Mouse (Mus musculus) embryonic stem cell, embryonic (primary cell): ENCODE measurements at regions not wholly inside any gene's neighbourhood (a gene's known extent, or its start where the extent isn't known, plus 50 kb on each side); places are given as distances from the start of the nearest gene placed in this dataset.

ENCODE experiments used
- CTCF ChIA-PET, 4 experiments: fragments of 300-600 bp in 2 of 4; fragments of 350-600 bp in 2 of 4; sonication (Branson Sonifier 250); formaldehyde crosslinking; loops; one replicate each; lab custom pipeline; 2022; ENCODE audit warnings: inconsistent platforms in 2 of 4; lab: Charles Lee
- POLR2A ChIA-PET, 4 experiments: fragments of 300-600 bp in 2 of 4; fragments of 350-600 bp in 2 of 4; sonication (Branson Sonifier 250); formaldehyde crosslinking; loops; one replicate each; lab custom pipeline; 2022; ENCODE audit warnings: antibody characterized with exemption in 4 of 4, inconsistent platforms in 1 of 4; lab: Charles Lee

DNA sequence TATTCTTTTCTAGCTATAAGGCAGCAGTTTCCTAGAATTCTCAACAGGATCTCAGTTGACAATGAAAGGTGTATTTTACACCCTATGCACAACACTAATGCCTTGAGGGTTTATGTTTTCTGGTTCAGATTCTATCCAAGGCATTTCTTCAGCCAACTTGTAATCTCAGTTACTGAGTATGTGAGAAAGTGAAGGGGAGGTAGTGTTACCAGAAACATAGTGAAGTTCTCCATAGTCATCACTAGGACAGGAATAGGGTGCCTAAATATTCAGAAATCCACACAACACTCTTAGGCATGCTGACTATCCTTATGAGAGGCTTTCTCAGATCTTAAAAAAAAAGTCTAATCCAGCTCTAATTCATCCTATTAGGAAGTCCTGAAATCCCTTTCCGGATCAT is 1228.2 kb upstream of the Cntnap5a start:
- ChIA-PET CTCF (interaction anchor here in 1 of 4 experiments (0.6 kb wide), 1 partner anchor 14 kb away, joined by 3 read pairs; no protein-coding TSS in a partner anchor), POLR2A (no interaction called here)

DNA sequence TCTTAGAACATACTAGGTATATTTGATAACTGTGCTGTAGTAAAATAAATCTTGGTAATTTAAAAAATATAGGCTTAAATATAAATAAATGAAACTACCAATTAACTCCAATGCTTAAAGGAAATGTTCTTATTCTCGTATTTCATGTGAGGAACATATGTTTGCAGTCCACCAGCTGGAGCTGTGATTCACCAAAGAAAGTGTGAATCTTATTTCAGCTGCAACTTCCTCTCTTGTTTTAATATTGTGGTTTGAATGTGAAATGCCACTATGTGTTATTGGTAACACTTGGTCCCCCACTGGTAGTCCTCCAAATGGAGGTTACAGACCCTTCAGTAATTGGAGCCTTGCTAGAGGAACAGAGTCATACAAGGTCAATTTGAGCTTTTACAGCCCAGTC is 1188.1 kb upstream of the Cntnap5a start:
- CTCF ChIA-PET = no interaction called here
- POLR2A ChIA-PET = no interaction called here

DNA sequence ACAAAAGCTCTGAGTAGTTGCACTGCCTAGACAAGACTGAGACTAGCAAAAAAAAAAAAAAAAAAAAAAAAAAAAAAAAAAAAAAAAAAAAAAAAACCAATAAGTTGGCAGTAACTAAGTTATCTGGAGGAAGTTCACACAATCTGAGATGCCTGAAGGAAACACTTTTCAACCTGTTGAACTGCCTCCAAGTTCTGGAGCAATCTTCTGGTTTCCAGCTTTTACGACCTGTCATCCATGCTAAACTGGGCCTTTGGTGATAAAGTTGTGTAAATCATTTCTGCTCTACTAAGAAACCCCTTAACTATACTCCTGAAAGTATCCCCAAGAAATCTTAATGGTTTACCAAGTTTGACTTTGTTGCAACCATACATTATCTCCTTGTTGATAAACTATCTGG is 1168.8 kb upstream of the Cntnap5a start:
- CTCF ChIA-PET = no interaction called here
- POLR2A ChIA-PET = interaction anchor here in 1 of 4 experiments (0.6 kb wide), 1 partner anchor 1011 kb away, joined by 3 read pairs; no protein-coding TSS in a partner anchor

DNA sequence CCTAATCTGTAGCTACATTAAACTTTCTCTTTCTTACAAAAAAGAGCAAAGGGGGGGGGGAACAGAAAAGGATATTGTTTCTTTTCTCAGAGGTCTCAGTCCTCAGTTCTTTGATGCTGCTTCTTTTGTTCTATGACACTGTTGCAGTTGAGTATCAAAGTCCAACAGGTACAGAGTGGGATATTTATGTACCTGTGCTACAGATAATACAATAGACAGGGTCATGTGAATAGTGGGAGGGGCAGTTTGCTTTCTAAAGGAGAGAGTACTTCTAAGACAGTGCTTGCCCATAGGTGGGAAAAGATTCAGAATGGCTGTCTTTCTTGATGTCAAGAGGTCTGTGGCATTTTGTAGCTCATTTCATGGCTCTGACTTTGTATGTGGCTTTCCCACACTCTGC is 1164.7 kb upstream of the Cntnap5a start:
- CTCF ChIA-PET = no interaction called here
- POLR2A ChIA-PET = interaction anchor here in 2 of 4 experiments (0.6 kb wide), 2 partner anchors 514 to 556 kb away, joined by 3 to 4 read pairs; no protein-coding TSS in a partner anchor

DNA sequence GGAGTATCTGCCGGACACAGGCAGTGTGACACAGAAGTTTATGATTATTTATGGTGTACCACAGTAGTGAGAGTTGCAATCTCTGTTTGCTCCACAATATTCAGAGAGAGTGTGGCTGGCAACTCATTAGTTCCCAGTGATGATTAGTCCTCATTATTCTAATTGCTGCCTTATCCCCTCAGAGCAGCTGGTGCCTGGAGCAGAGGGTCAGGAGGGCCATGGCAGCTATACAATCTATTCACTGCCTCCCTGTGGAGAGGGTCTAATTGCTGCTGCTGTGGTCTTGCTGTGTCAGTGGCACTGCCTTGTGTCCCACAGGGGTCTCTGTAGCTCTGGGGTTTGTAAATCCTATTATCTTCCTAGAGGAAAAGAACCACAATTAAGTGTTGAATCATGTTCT is 1156.0 kb upstream of the Cntnap5a start:
- CTCF ChIA-PET = no interaction called here
- POLR2A ChIA-PET = no interaction called here

DNA sequence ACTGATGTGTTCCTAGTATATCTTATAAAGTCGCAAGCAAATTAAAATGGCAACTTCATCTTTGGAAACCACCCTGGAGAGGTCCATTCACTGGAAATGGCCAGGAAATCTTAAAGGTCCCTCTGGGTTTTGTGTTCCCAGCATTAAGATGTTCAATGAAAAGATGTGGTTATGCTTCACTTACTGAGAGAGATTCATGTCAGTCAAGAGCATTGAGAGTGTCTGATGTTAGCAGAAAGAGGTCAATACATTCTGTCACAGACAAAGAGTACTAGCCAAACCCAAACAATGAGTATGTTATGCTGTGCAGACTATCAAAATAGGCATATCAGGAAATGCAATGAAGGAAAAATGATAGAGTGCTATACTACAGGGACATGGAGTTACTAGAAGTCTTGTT is 1150.7 kb upstream of the Cntnap5a start:
- ChIA-PET POLR2A (no interaction called here), CTCF (no interaction called here)

DNA sequence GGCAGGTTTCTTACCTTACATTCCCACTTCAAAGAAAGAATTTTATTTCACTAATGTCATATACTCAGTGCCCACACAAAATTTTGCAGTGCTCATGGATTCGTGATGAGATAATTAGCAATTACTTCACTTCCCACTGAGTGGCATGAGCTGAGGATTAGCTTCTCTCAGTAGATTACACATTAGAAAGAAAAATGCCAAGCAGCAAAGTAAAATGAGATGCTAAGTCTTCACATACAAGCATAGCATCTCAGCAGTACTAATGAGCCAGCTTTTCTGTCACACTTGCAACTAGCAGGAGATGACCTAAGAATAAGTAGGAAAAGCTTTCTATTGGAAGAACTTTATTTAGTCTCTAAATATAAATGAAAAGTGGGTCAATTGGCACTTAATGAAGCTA is 1137.6 kb upstream of the Cntnap5a start:
- CTCF ChIA-PET = no interaction called here

DNA sequence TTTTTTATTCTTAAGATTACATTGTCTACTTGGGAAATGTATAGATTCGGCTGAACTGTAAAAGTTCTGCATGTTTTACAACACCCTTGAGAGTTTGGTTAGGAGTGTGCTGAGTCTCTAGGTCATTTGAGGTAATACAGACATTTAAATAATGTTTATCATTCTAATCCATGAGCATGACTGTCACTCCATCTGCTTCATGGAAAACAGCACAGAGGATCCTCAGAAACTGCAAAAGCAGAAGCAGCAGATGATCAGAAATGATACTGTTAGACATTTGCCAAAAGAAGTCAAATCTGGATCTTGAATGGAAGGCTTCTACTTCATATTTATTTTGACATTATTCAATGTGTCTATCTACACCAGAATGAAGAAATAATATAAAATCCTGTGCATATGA is 1131.8 kb upstream of the Cntnap5a start:
- CTCF ChIA-PET = no interaction called here
- POLR2A ChIA-PET = no interaction called here

More for the DNA sequence above, 1137.6 kb upstream of the Cntnap5a start:
- POLR2A ChIA-PET = no interaction called here

DNA sequence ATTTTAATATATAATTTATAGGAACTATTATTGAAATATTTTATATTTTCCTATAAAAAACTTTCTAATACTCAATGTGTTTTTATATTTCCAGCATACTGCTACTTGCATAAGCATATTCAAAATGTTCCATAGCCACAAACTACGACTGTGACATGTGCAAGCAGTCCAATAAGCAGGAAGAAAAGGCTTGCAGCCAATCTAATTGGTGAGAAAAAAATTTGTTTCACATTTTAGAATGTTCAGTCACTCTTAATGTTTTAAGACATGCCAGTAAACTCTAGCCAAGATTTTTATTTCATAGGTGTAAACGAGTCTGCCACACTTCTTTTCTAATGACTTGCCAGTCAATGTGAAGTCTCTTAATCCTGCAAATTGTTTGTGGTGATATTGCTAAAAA is 1130.1 kb upstream of the Cntnap5a start:
- ChIA-PET POLR2A (no interaction called here), CTCF (no interaction called here)
